Mouse (Mus musculus): Measurements from ENCODE around the gene Hpdl. TPM values are rescaled to one million over a fixed set of nuclear protein-coding genes. Genes with fewer than 3 reads are reported as not detected.

Gene Hpdl
- polyA plus RNA-seq (2012; rRNA removed) = 4.3 and 7.3 TPM in 2 replicates

DNA sequence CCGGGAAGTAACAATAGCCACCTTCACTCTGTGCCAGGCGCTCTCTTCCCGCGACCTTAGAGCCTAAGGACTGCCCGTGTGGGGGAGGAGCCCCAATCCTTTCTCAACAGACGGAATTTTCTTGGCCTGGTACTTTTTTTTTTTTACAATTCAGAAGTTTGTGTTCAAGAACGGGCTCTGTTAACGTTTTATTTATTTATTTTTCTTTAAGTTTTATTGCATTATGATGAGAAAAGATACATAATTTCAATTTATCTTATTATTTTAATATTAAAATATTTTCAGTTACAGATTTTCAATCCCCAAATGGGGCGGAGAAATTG is at the start of gene Hpdl:
Gene Hpdl (minus strand): TSS at position 14 of the 323 bp plus-strand sequence.
- Histone ChIP-seq H3K36me3 (ENCODE audit: control insufficient read depth, insufficient read depth, low read length) (no peaks in the 10 kb centered on the region), H3K4me1 (ENCODE audit: control insufficient read depth, insufficient read depth, insufficient read length, low read length) (peaks cover 31% of the 10 kb centered on the region), H3K27ac (ENCODE audit: insufficient read depth, low read depth, low read length) (peak within 1 kb of the TSS; percentile 84), H3K27me3 (ENCODE audit: control insufficient read depth, insufficient read depth, low read length) (no peaks in the 10 kb centered on the region), H3K4me3 (ENCODE audit: low read depth, low read length) (peak within 1 kb of the TSS; percentile 70)
- WGBS = 6% methylated on average over 9 of the region's 9 CpGs
- TF ChIP-seq POLR2A (IDR thresholded peaks at IDR 0.05; ENCODE audit: low read depth, low read length) (no peak), CTCF (IDR thresholded peaks at IDR 0.05; ENCODE audit: extremely low read depth, insufficient read length, insufficient replicate concordance, low read depth, low read length) (no peak)

DNA sequence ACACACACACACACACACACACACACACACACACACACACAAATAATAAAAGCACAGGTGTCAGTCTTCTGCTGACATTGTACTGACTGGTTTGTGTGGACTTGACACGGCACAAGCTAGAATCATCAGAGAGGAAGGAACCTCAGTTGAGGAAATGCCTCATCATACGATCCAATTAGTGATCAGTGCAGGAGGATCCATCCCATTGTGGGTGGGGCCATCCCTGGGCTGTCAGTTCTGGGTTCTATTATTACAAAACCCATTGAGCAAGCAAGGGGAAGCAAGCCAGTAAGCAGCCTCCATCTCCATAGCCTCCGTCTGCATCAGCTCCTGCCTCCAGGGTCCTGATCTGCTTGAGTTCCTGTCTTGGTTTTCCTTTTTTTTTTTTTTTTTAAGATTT is 48.4 kb upstream of the Hpdl start:
- 67% methylated on average over 3 of the region's 3 CpGs for WGBS
- H3K36me3 ChIP-seq (ENCODE audit: control insufficient read depth, insufficient read depth, low read length) = no peaks in the 10 kb centered on the region

DNA sequence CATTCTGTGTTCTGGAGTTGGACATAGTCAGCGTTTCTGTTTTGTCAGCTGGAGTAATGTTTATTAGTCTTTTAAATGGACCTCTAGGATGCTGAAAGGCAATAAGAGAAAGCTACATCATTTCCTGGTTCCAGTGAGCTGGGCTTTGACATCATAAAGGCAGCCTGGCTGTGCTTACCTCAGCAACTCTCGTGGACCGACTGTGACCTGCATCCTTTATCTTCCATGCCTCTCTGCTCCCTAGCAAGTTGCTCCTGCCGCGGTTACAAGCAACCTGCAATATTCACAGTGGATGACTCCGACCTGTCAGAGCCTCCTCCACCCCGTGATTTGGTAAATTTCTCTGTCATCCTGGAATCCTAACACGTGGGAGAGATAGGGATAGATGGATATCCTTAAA is 40.5 kb upstream of the Hpdl start:
- Histone ChIP-seq H3K27me3 (ENCODE audit: control insufficient read depth, insufficient read depth, low read length) (no peaks in the 10 kb centered on the region), H3K36me3 (ENCODE audit: control insufficient read depth, insufficient read depth, low read length) (no peaks in the 10 kb centered on the region), H3K27ac (ENCODE audit: insufficient read depth, low read depth, low read length) (0 out of 2 replicates have a peak overlapping the region, but pooled peaks have one; percentile 28), H3K4me3 (ENCODE audit: low read depth, low read length) (no peak overlapping the region), H3K4me1 (ENCODE audit: control insufficient read depth, insufficient read depth, insufficient read length, low read length) (peaks cover 6% of the 10 kb centered on the region)
- TF ChIP-seq POLR2A (IDR thresholded peaks at IDR 0.05; ENCODE audit: low read depth, low read length) (no peak), CTCF (IDR thresholded peaks at IDR 0.05; ENCODE audit: extremely low read depth, insufficient read length, insufficient replicate concordance, low read depth, low read length) (no peak)
- WGBS = 47% methylated on average over 8 of the region's 8 CpGs

More for the DNA sequence above, 48.4 kb upstream of the Hpdl start:
- TF ChIP-seq POLR2A (IDR thresholded peaks at IDR 0.05; ENCODE audit: low read depth, low read length) (no peak), CTCF (IDR thresholded peaks at IDR 0.05; ENCODE audit: extremely low read depth, insufficient read length, insufficient replicate concordance, low read depth, low read length) (no peak)
- Histone ChIP-seq H3K4me3 (ENCODE audit: low read depth, low read length) (no peak overlapping the region), H3K27me3 (ENCODE audit: control insufficient read depth, insufficient read depth, low read length) (no peaks in the 10 kb centered on the region), H3K4me1 (ENCODE audit: control insufficient read depth, insufficient read depth, insufficient read length, low read length) (no peaks in the 10 kb centered on the region), H3K27ac (ENCODE audit: insufficient read depth, low read depth, low read length) (no peak overlapping the region)

DNA sequence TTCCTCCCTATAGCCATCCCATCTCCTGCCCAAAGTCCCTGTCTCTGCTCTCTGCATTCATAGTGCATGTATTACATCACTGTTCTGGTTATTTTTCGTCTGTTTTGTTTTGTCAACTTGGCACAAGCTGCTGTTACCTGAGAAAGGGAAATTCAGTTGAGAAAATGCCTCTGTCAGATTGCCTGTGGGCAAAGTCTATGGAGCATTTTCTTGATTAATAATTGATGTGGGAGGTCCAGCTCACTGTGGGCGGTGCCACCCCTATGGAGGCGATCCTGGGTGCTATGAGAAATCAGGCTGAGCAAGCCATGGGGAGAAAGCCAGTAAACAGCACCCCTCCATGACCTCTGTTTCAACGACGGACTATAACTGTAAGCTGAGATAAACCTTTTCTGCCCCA is 38.2 kb upstream of the Hpdl start:
- Histone ChIP-seq H3K4me1 (ENCODE audit: control insufficient read depth, insufficient read depth, insufficient read length, low read length) (peaks cover 6% of the 10 kb centered on the region), H3K4me3 (ENCODE audit: low read depth, low read length) (no peak overlapping the region), H3K27ac (ENCODE audit: insufficient read depth, low read depth, low read length) (peak overlapping the region; percentile 92; the same call in 1 of the 2 replicates), H3K27me3 (ENCODE audit: control insufficient read depth, insufficient read depth, low read length) (no peaks in the 10 kb centered on the region; the same call in 1 of the 2 replicates), H3K36me3 (ENCODE audit: control insufficient read depth, insufficient read depth, low read length) (no peaks in the 10 kb centered on the region)
- WGBS = 19% methylated on average over 5 of the region's 5 CpGs
- TF ChIP-seq CTCF (IDR thresholded peaks at IDR 0.05; ENCODE audit: extremely low read depth, insufficient read length, insufficient replicate concordance, low read depth, low read length) (no peak), POLR2A (IDR thresholded peaks at IDR 0.05; ENCODE audit: low read depth, low read length) (no peak)

DNA sequence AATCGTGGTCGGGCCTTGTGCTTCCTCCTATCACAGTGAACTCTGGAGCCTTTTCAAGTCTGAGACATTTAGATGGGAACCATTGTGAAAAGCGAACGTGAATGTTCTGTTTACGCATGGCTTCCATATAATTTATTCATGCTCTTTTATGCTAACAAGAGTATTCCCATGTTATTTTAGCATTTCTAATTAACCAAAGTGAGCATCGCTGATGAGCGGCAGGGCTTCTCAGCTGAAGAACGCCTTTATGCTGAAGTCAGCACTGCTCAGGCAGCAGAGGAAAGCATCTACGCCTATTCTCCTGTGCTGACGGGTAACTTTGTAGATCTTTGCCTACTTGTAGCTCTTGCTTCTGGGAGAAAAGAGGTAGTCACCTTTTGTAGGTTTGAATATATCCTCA is 35.7 kb upstream of the Hpdl start:
- Histone ChIP-seq H3K4me3 (ENCODE audit: low read depth, low read length) (no peak overlapping the region), H3K27ac (ENCODE audit: insufficient read depth, low read depth, low read length) (no peak overlapping the region), H3K27me3 (ENCODE audit: control insufficient read depth, insufficient read depth, low read length) (no peaks in the 10 kb centered on the region; the same call in 1 of the 2 replicates), H3K36me3 (ENCODE audit: control insufficient read depth, insufficient read depth, low read length) (no peaks in the 10 kb centered on the region), H3K4me1 (ENCODE audit: control insufficient read depth, insufficient read depth, insufficient read length, low read length) (peaks cover 8% of the 10 kb centered on the region)
- 92% methylated on average over 10 of the region's 10 CpGs for WGBS
- TF ChIP-seq POLR2A (IDR thresholded peaks at IDR 0.05; ENCODE audit: low read depth, low read length) (no peak), CTCF (IDR thresholded peaks at IDR 0.05; ENCODE audit: extremely low read depth, insufficient read length, insufficient replicate concordance, low read depth, low read length) (no peak)

DNA sequence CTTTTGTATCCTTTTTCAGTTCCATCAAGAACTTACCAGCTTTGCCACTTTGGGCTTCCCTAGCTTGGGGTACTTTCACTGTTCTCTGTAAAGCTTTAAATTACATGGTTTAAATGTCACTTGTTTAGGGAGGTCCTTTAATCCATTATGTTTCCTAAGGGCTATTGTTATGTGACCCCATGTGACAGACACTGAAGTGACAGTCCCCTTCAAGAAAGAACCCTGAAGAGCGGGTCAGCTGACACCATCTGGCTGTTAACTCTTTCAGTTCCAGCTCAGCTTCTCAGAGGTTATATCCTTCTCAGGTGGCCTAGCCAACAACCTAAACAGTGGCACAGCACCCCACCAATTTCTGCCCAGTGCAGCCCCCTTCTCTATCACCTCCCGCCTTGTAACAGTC is 32.8 kb upstream of the Hpdl start:
- TF ChIP-seq CTCF (IDR thresholded peaks at IDR 0.05; ENCODE audit: extremely low read depth, insufficient read length, insufficient replicate concordance, low read depth, low read length) = no peak
- no peak for TF ChIP-seq POLR2A (IDR thresholded peaks at IDR 0.05; ENCODE audit: low read depth, low read length)

DNA sequence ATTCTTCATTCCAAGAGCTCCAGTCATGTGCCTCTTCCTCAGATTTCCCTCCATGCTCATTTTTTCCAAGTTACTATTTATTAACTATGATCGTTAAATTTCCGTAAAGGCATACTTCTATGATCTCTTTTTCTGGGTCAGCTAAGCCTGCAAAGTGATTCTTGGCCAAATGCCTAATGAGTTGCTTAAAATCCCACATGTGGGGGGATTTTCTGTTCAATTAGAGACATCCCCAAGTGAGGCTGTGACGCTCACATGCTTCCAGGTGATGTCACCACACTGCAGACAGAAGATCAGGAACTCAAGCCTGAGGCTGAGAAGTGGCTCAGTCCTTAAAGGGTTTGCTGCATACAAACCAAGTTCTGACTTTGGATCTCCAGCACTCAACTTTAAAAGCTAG is 28.4 kb upstream of the Hpdl start:
- H3K4me3 ChIP-seq (ENCODE audit: low read depth, low read length) = no peak overlapping the region
- H3K4me1 ChIP-seq (ENCODE audit: control insufficient read depth, insufficient read depth, insufficient read length, low read length) = peaks cover 4% of the 10 kb centered on the region; the same call in 1 of the 2 replicates
- TF ChIP-seq POLR2A (IDR thresholded peaks at IDR 0.05; ENCODE audit: low read depth, low read length) = no peak
- TF ChIP-seq CTCF (IDR thresholded peaks at IDR 0.05; ENCODE audit: extremely low read depth, insufficient read length, insufficient replicate concordance, low read depth, low read length) = no peak
- no peaks in the 10 kb centered on the region for H3K36me3 ChIP-seq (ENCODE audit: control insufficient read depth, insufficient read depth, low read length)
- H3K27ac ChIP-seq (ENCODE audit: insufficient read depth, low read depth, low read length) = no peak overlapping the region
- WGBS = 85% methylated on average over 3 of the region's 3 CpGs
- no peaks in the 10 kb centered on the region for H3K27me3 ChIP-seq (ENCODE audit: control insufficient read depth, insufficient read depth, low read length)

More for the DNA sequence above, 32.8 kb upstream of the Hpdl start:
- H3K36me3 ChIP-seq (ENCODE audit: control insufficient read depth, insufficient read depth, low read length) = no peaks in the 10 kb centered on the region
- no peak overlapping the region for H3K27ac ChIP-seq (ENCODE audit: insufficient read depth, low read depth, low read length)
- WGBS = 74% methylated on average over 2 of the region's 2 CpGs
- H3K4me1 ChIP-seq (ENCODE audit: control insufficient read depth, insufficient read depth, insufficient read length, low read length) = peaks cover 7% of the 10 kb centered on the region; the same call in 1 of the 2 replicates
- H3K27me3 ChIP-seq (ENCODE audit: control insufficient read depth, insufficient read depth, low read length) = no peaks in the 10 kb centered on the region; the same call in 1 of the 2 replicates
- H3K4me3 ChIP-seq (ENCODE audit: low read depth, low read length) = no peak overlapping the region

Measured in small intestine, adult 2 months (tissue).